Mouse (Mus musculus): ENCODE results near the gene Ribc2.

The Ribc2 gene

DNA sequence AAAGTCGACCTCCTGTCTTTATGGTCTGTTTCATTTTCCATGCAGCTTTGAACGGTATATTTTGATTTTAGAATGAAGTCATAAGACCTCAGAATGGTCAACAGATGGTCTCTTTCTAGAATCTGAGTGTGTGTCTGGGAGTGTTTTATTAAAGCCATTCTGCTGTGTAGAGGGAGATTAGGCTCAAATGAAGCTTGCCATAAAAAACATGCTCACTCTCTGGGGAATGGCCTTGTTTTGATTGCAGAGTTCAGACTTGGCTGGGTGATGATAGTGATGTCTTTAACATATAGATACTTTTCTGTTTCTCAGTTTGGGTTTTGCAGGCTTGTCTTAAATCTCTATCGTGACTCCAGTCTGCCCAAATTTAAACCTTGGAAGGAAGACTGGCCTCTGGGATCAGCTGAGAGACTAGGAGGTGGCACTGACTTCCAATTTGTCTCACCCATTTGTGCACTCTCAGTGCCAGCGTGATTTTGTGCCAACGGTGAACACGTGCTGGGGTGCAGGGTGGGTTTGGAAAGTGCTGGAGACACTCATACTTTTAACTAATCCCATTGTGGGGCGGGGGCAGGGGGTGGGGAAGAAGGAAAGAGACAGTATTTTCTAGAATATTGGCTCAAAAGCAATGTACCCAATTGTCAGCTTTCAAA lies 47.8 kb downstream of the Ribc2 start:
- DNase-seq (ENCODE audit: low read depth): no peak

DNA sequence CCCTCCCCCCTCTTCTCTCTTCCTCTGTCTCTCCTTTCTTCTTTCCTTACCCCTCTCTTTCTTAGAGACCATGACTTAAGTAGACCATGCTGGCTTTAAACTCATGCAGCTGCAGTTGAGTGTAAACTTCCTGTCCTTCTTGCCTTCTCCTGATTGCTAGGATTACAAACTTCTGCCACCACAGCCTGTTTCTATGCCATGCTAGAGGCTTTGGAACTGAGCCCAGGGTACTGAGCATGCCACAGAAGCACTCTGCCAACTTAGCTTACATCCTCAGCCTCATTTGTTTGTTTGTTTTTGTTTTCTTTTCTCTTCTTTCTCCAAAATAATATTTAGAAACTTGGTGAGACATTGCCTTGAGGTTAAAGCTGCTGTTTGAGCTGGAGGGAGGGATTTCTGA lies 48.5 kb downstream of the Ribc2 start:
- DNase-seq (ENCODE audit: low read depth): no peak

DNA sequence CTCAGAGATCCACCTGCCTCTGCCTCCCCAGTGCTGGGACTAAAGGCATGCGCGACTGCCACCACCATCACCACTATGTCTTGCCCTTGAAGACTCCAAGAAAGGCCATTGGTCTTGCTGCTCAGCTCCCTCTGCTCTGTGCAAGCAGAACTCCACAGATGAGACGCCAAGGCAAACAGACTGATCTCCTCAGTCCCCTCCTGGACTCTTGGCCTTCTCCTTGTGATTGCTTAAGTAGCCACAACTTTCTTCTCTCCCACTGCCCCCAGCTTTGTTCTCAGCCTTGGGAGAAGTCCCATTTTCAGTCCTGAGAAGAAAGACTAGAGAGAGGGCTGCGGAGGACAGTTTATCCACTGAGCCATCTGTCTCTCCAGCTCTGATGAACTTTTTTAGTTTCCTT lies 50.2 kb downstream of the Ribc2 start:
- no peak for DNase-seq (ENCODE audit: low read depth)

DNA sequence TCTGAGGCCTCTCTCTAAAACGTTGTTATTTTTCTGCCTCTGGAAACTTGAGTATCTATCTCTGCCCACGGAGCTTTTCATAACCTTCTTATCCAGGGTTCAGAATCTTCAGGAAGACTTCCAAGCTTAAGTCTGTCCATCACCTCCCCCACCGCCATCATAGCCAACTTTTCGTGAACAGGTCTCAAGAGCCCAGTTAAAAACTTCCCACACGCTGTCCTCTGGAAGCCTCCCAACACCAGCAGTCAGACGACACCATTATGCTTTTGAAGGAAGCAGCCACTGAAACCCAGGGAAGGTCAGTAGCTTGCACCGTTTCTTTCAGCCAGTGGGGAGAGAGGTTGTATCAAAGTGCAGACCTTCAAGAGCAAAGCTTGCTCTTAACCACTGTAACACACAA lies 55.0 kb downstream of the Ribc2 start:
- DNase-seq (ENCODE audit: low read depth): no peak

DNA sequence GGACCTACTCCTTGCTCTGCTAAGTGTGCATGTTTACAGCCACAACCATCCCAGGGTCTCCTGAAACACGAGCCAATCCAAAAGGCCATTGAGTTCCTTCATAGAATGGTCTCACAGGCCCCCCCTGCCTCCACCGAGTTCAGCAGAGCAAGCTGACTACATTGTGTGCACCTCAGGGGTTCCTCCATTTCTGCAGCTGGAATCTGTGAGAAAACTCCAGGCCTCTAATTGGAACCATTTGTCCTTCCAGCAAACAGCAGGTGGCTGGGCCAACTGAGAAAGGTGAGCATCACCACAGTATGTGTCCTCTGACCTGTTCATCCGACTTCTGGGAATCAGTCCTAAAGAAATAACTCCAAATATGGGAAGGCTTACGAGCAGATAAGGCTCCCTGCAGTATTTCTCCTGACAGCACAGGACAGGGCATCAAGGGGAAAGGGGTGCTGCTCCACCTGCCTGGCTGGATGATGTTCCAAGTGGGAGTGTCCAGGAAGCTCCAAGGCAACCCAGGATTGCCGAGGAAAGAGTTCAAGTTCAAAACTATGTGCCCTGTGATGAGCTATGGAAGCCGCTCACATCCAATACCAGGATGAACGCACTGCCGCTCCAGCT lies 56.4 kb downstream of the Ribc2 start:
- DNase-seq (ENCODE audit: low read depth): no peak

All from naive thymus-derived CD4-positive, alpha-beta T cell, adult 2 months (primary cell).